Mouse (Mus musculus) 3134 (cell line): ENCODE results near the gene 4933428G20Rik.
A peak's percentile ranks its signal among the peaks of the same experiment; 100 is the strongest.

ENCODE experiments used
- DNase-seq: peaks from one replicate; pipeline ENCODE4 v3.0.0-alpha.2; 2011; ENCODE audit warnings: low spot score; ENCODE audit not compliant: insufficient read length; ENCODE audit errors: extremely low read depth

The 4933428G20Rik gene

DNA sequence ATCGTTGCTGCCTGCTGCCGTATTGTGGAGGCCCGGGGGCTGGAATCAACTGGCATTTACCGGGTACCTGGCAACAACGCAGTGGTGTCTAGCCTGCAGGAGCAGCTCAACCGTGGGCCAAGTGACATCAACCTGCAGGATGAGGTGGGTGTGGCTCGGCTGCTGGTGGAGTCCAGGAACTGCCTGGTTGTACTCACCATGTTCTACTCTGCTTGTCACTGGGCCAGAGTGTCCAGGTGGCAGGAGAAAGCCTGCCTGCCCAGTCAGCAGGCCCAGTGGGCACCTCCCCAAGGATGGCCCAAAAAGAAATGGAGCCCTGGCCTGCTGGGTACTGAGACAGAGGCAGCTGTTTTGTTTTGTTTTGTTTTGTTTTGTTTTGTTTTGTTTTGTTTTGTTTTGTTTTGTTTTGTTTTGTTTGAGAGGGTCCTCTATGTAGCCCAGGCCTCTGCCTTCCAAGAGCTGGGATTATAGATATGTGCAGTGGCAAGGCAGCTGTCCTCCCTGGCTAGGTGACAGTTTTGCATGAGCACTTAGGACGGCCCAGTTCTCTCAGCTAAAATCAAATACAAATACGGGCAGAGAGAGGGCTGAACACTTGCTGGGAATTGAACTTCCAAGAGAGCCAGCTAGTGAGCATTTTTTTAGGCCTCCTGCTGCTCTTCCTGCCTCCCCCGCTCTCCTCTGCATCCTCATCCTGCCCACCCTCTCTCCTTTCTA is 33.5 kb downstream of the 4933428G20Rik start:
- DNase-seq: no peak

DNA sequence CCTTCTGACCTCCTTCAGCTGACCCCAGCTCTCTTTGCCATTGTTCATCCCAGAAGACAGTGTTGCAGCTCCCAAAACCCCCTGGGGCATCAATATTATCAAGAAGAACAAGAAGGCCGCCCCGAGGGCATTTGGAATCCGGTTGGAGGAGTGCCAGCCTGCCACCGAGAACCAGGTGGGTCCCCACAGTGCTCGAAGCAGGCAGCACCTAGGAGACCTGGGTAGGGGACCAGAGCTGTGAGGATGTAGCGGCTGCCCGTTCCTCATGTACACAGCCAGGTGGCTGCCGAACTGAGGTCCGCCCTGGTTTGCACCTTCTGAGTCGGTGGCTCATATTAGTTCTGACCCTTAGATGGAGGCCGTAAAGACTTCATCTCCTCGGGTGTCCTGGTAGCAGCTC is 34.2 kb downstream of the 4933428G20Rik start:
- DNase-seq: no peak

DNA sequence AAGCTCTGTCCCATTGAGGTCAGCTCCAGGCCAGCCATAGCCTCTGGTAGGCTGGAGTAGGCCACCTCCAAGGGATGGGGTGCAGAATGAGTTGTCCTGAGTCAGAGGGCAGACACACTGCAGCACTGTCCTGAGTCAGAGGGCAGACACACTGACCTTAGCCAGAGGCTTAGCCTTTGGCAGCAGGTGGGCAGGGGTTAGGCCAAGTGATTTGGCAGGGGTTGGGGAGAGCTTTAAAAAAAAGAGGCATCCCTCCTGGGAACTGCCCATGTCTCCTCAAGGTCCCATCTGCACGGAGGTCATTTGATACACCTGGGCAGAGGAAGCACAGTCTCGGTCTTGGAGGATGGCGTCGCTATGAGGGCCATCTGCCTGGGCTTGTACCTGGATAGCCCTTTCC is 36.1 kb downstream of the 4933428G20Rik start:
- DNase-seq: no peak

DNA sequence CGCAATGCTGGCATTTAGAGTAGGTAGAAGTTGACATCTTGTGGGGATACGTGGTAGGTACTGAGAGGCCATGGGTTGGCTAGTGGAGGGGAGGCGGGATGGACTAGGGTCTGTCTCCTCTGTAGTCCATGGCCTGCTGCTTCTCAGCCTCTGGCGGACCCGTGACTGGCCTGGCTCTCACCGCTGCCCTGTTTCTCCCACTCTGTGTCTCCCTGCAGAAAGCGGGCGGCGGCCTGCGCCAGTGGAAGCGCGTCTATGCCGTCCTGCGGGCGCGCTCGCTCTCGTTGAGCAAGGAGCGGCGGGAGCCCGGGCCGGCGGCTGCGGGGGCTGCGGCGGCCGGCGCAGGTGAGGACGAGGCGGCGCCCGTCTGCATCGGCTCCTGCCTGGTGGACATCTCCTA is 37.0 kb downstream of the 4933428G20Rik start:
- no peak for DNase-seq

DNA sequence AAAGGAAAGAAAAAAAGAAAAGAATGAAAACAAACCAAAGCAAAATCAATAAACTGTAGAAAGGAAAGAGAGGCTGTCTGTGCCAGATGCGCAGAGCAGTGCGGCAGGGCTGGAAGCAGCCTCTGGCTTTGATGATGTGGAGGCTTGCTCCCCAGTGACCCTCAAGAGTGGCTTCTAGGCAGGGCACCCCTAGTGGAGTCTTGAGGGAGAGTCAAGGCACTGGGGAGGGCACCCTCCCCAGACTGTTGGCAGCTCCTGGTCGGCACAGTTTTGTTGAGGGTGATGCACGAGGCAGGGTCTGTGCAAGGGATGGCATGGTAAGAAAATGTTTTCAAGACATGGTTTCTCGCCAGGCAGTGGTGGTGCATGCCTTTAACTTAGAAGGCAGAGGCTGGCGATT is 37.6 kb downstream of the 4933428G20Rik start:
- DNase-seq: no peak

DNA sequence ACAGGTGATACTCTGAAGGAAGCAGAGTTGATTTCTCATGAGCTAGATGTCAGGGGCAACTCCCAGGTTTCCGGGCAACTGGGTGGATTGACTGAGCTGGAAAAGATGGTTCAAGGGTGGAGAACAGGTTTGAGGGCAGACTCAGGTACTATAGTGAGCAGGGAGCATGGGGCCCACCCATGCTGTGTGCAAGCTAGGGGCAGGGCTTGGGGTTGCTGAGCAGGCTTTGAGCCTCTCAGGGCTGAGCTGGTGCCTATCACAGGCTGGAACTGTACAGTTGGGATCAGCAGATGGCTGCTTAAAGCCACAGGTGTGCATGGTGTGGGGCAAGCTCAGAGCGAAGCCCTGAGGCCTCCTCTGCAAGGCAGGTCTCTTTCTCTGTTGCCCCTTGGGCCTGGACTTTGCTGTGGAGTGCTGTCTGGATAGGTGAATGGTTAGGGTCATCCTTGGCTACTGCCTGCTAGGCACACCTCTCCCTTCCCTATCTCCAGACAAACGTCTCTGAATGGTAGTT is 38.8 kb downstream of the 4933428G20Rik start:
- DNase-seq: no peak

DNA sequence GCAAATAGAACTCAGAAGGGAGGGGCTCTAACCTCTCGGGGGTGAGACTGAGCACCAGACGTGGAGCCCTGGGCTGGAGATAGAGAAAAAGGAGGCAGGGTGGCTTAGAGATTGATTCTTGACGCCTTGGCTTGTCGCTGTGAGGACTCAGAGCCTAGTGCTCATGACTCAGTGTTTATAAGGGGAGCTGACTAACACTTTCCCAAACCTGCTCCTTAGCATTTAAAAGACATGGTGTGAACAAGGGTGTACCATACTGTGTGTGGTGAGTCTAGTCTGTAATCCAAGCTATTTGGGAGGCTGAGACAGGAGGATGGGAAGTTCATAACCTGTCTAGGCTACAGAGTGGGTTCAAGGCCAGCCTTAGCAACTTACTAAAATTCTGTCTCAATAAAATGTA is 43.0 kb downstream of the 4933428G20Rik start:
- no peak for DNase-seq

DNA sequence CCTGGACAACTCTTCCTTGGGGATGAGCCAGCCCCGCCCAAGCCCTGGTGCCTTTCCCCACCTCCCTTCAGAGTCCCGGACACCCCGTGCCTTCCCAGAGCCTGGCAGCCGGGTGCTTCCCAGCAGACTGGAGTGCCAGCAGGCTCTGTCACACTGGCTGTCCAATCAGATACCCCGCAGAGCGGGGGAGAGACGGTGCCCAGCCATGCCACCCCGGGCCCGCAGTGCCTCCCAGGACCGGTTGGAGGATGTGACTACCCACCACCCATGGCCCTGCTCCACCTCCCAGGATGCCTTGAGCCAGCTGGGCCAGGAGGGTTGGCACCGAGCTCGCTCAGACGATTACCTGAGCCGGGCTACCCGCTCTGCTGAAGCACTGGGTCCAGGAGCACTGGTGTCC is 48.5 kb downstream of the 4933428G20Rik start:
- no peak for DNase-seq

DNA sequence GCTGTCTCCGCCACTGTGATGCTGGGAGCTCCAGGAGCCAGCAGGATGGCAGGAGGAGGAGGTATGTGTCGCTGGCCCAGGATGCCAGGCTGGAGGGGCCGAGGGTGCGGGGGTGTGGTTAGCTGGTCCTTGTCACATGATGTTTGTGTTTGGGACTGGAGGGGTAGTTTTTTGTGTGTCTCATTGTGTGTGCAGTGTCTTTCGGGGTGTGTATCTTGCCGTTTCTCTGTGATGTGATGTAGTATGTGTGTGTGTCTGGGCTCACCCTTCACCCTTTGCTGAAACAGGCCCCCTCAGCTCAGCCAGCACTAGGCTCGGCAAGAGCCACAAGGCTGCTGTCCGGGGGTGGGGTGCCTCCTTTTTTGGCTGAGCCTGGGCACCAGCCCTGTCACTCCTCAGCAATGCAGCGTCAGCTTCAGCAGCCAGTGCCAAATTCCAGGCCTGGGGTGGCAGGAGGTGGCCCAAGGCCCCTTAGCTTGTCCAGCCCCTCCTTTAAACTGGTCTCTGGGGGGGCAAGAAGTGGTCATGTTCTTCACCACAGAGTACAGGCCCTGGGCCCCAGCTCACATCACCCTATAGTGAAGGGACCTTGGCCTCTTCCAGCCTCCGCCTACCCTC is 49.7 kb downstream of the 4933428G20Rik start:
- DNase-seq: peak; percentile 89

DNA sequence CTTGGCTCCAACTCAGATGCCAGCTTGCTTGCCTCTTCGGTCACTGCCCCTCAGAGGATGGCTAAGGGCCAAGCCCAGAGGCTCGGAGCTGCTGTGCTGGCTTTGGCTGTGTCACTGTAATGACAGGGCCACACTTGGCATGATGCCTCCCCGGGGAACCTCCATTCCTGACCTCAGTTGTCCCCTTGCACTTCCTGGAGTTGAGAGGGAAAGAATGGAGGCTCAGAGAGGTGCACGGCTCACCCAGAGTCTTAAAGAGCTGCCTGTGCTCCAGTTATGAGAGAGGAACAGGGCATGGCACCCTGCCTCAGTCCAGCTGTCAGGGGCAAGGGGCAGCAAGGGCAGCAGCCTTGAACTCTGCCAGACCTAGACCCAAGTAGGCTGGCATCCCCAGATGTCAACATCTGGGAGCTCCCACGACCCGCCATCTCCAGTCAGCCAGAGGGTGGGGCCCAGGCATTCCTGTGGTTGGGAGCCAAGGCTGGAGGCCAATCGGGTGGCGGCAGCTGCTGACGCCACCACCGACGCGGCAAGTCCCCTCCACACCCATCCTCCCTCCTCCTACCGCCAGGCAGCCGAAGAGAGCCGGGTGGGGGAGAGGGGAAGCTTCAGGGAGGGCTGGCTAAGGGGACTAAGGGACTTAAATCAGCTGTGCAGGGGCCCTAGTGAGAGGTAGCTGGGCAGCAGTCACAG is 50.4 kb downstream of the 4933428G20Rik start:
- peak; percentile 94 for DNase-seq

DNA sequence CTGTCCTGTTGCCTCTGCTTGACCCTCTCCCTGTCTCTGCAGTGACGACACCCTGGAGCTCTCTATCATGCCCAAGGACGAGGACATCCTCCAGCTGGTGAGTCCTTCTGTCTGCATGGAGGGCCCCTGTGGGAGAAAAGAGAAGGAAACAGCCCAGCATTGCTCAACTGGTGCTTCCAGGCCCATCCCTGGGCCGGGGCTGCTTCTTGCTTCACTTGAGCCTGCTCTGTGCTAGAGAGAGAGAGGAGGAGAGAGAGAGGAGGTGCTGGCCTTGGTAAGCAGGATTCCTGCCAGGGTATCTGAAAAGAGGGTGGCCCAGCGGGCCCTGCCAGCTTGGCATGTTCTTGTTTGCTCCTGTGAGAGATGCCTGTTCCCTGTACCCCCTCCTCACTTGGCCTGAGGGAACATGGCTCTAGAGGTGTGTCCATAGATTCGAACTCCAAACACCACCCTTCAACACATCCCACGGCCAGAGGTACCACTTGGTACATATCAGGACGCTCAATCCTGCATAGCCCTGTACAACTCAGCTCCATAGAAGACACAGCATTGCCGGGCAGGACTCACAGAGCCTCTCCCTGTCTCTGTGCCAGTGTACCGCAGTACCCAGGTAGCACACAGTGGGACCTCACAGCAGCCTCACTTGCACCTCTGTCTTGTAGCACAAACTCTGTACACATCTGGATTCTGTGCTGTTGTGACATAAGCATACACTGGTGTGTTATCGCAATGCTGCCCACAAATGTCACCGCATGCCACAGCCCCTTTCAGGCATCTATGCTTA is 51.3 kb downstream of the 4933428G20Rik start:
- DNase-seq: no peak

DNA sequence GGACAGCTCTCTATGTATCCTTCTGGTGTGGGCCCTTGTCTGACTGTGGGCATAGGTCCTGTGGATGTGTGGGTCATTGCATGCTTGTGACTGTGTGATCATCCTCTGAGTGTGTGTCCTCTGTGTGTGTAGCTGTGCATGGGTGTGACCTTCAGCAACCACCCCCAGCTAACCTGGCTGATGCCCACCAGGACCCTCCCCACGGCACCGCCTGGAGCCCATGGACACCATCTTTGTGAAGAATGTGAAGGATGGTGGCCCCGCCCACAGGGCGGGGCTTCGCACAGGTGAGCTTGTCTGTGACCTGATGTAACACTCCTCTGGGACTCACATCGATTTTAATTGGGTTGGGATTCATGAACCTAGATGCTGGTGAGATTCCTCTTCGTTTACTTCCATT is 52.2 kb downstream of the 4933428G20Rik start:
- DNase-seq: no peak

DNA sequence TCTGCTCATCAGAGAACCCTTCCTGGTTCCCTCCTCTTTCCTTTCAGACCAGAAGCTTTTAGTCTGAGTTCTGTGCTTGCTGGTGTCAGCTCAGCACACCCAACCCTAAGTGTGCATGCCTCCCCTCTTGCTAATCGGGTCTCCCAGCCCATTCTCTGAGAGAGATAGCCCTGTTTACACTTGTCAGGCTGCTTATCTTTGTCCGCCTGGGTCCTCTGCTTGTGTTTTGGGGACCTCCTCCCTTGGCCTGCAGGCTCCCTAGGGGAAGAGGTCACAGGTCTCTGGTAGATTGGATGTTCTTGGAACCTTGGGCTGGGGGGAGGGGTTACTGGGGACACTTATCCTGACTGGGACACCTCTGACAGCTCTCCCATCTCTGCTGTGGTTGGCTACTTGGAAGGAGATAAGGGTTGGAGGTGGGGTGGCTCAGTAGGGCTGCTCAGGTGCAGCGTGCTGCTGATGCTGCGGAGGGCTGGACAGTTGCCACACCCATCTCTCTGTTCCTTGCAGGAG is 54.1 kb downstream of the 4933428G20Rik start:
- DNase-seq: no peak

DNA sequence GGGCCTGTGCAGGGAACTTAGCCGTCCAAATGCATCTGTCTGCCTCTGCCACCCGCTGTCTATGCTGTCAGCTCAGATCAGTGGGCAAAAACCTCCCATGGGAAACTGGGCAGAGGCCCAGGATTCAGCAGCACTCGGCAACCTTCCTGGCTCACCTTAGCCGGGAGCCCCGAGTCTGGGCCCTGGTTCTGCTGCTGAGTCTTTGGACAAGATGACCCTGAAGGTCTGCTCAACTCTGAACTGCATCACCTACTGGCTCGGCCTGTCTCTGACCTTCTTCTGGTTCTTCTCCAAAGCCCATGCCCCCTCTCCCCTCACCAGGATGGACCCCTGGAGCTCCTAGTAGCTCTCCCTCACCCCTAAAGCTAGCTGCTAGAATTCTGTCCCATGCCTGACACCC is 54.5 kb downstream of the 4933428G20Rik start:
- DNase-seq: no peak

DNA sequence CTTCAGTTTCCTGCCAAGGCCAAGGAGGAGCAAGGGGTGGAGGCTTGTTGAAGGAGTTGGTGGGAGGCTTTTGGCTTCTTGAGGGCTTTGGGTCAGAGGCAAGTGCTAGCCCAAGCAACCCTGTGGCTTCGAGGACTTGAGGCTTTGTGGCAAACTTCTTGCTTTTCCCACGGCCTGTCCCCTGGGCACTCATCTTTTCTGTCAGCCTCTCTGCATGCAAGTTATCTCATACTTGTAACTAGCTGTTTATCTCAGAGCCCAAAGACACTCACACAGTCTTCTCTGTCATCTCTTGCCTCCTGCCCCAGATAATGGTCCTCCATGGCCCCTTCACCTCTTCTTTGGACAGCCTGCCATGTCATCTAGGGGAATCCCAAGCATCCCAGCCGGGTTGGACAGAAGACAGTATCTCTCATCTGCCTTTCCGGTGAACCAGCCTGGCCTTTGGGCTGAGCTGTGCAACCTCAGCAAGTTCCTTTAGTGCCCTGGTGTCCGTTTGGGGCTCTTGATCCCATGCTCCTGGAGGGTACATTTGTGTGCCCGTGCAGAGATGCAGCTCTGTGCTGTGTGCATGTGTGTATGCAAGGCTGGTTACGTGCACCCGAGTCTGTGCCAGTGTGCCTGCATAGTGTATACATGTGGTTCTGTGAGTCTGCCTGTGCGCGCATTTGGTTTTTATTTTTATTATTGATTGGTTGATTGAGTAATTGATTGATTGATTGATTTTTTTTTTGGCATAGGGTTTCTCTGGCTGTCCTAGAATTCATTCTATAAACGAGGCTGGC is 57.1 kb downstream of the 4933428G20Rik start:
- DNase-seq: no peak

DNA sequence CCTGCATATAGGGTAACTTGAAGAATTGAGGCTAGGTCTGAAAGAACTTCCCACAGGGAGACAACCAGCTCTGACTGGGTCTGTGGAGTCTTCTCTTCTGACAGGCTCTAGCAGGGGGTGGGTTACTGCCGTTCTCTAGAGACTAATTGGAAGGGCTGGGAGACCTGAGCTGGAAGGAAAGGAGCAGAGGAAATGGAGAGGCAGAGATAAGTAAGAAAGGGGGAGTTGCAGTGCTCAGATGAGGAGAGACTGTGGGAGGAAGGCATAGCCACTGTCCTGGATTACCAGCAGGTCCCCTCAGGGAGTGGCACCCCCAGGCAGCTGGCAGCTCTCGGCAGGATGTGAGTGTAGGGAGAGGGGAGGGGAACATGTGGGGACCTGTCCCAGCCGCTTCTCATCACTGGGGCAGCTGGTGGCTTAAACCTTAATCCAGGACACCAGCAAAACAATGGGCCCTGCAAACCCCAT is 58.4 kb downstream of the 4933428G20Rik start:
- DNase-seq: no peak

DNA sequence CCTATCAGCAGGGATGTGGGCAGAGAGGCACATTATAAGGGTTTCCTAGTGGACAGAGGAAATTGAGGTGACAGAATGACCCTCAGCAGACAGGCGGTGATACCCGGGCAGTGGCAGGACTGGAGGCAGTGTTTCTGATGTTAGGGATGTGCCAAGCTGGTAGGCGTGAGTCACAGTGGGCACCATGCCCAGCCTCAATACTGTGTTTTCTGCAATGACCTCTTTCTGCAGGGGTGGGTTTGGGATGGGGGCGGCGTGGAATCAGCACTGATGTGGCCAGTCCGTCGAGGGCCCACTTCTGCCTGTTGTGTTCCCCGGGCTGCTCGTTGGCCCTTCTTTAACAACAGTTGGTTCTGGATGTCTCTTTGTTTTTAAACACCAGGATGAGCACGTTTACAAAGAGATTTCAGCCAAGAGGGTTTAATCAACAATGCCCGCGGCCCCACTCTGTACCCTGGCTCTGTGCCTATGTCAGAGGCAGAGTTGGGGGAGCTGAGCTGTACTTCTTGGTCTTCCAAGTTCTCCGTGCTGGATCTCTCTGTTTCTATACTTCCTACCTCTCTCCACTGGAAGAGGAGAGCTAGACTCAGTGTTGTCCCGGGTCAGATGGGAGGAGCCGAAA is 59.0 kb downstream of the 4933428G20Rik start:
- DNase-seq: peak; percentile 73
